Mouse (Mus musculus) lung, adult 2 months (tissue): ENCODE results near the gene Dpp6.

Experiments
- CTCF ChIP-seq: fragments of 200-500 bp; IDR thresholded peaks from 2 replicates; pipeline ENCODE4 v1.5.1; 2011; ENCODE audit warnings: mild to moderate bottlenecking, low read length, control low read depth; ENCODE audit not compliant: insufficient read depth
- POLR2A ChIP-seq: fragments of 200-500 bp; IDR thresholded peaks from 2 replicates; pipeline ENCODE4 v1.6.1; 2011; ENCODE audit warnings: low read depth, mild to moderate bottlenecking, control low read depth, low read length, borderline replicate concordance; ENCODE audit errors: extremely low read depth

DNA sequence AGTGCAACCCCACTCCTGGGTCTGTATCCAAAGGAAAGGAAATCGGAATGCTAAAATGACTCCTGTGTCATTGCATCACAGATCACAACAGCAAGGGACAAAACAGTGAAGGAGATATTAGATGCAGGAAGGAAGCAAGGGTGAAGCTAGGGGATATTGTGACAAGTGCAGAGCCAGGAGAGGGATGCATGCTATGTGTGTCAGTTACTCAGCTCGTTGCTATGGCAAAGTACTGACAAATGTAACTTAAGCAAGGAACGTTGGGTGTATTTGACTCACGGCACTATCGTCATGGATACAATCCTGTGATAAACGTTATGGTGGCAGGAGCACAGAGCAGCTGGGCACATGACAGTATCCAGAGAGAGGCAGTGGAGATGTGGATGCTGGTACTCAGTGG lies 839.1 kb downstream of the Dpp6 start:
- no peak for TF ChIP-seq CTCF
- TF ChIP-seq POLR2A: no peak
